Mouse (Mus musculus): ENCODE results near the gene Evc. TPM values are rescaled to one million over a fixed set of nuclear protein-coding genes. Genes with fewer than 3 reads are reported as not detected.
A peak's percentile ranks its signal among the peaks of the same experiment; 100 is the strongest.

Gene Evc
- polyA plus RNA-seq, 1 experiment = 10.1 TPM

- TF ChIP-seq POLR2A (IDR thresholded peaks at IDR 0.05; ENCODE audit: borderline replicate concordance, insufficient read depth, low read length) = no peak
- no peak for TF ChIP-seq CTCF (IDR thresholded peaks at IDR 0.05; ENCODE audit: borderline replicate concordance, insufficient read depth, low read depth, low read length)
- Histone ChIP-seq H3K27me3 (ENCODE audit: control insufficient read depth, insufficient read depth, low read length) (no peaks in the 10 kb centered on the region), H3K4me3 (replicated peaks; ENCODE audit: insufficient read depth, low read depth, low read length) (peak overlapping the region; percentile 93), H3K27ac (ENCODE audit: insufficient read depth, low read length) (peak overlapping the region; percentile 78), H3K4me1 (ENCODE audit: control insufficient read depth, insufficient read depth, low read length) (peaks cover 13% of the 10 kb centered on the region)
- 3% methylated on average over 9 of the region's 9 CpGs for WGBS
- DNase-seq = no peak
Observed at GRCm38 (mm10) chr5:37241224-37241623, 95.5 kb downstream of the Evc start.

- H3K27ac ChIP-seq (ENCODE audit: insufficient read depth, low read length) = no peak overlapping the region
- 37% methylated on average over 5 of the region's 5 CpGs for WGBS
Observed at GRCm38 (mm10) chr5:37240550-37240949, 96.1 kb downstream of the Evc start.

More at GRCm38 (mm10) chr5:37240550-37240949, 96.1 kb downstream of the Evc start:
- H3K4me1 ChIP-seq (ENCODE audit: control insufficient read depth, insufficient read depth, low read length) = peaks cover 13% of the 10 kb centered on the region
- no peak for TF ChIP-seq CTCF (IDR thresholded peaks at IDR 0.05; ENCODE audit: borderline replicate concordance, insufficient read depth, low read depth, low read length)
- no peak for TF ChIP-seq POLR2A (IDR thresholded peaks at IDR 0.05; ENCODE audit: borderline replicate concordance, insufficient read depth, low read length)
- H3K27me3 ChIP-seq (ENCODE audit: control insufficient read depth, insufficient read depth, low read length) = no peaks in the 10 kb centered on the region
- no peak overlapping the region for H3K4me3 ChIP-seq (replicated peaks; ENCODE audit: insufficient read depth, low read depth, low read length)
- DNase-seq = peak in 1 of 2 experiments; percentile 36

Other genes starting within 250 kb of the Evc start
- gene Crmp1, start 95.0 kb downstream of the Evc start, polyA plus RNA-seq (2012; rRNA removed) = 207 and 227 TPM in 2 replicates
- 4.9 and 5.0 TPM in 2 replicates for gene Evc2, start 1.6 kb upstream of the Evc start, polyA plus RNA-seq (2012; rRNA removed)